Mouse (Mus musculus): Measurements from ENCODE around the gene Pigg. TPM values are rescaled to one million over a fixed set of nuclear protein-coding genes. Genes with fewer than 3 reads are reported as not detected.
A peak's percentile ranks its signal among the peaks of the same experiment; 100 is the strongest.
"Not testable (repeated sequence)": the region's sequence is repeated elsewhere in the genome, so short reads cannot be mapped to it uniquely, and the experiment has no call there.

The Pigg gene
- polyA plus RNA-seq (2012; rRNA removed) (2.3 and 2.6 TPM in 2 replicates), polyA plus RNA-seq (2014; fragmentation: Nextera tagmentation; extraction: Ambion mirVana) (1.1 and 1.2 TPM in 2 replicates)

DNA sequence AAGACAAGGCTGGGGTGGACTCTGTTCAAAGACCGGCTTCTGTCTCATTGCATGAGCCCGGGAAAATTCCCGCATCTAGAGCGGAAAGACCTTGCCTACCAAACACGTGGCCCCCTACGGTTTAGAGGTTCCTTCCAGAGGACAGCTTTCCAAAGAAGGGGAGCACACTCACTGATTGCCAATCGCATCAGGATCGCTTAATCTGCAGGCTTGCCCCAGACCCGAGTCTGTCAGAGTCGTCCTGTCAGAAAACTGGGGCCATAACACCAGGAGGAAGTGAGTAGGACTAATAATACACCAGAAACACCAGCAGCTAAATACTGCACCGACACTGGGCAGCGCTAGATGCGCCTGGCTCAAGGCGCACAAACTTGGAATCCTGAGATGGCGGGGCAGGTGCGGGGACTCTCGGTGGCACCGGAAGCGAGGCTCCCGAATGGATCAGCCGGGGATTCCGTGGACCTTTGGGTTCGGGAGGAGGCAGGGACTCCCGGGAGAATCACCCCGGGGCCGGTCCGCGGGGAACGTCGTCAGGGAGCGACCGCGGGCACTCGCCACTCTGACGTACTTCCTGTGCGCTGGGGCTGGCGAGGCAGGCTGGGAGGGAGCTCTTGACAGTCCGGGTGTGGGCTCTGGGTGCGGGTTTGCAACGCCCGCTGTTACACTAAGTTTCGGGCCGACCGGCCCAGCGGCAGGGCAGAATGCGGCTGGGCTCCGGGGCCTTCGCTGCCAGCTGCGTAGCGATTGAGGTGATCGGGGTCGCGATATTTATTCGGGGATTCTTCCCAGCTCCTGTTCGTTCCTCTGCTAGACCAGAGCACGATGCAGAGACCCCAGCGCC lies at the start of gene Pigg:
Gene Pigg, plus strand, starts transcription at position 386 of the 841 bp plus-strand sequence.
- under 1% methylated on average over 57 of the region's 57 CpGs for WGBS (ENCODE audit: insufficient replicate concordance)
- Histone ChIP-seq H3K9ac (replicated peaks) (peak within 1 kb of the TSS; percentile 86), H3K9me3 (ENCODE audit: control insufficient read depth, low read length) (no peaks in the 10 kb centered on the region), H3K4me3 (ENCODE audit: insufficient read depth in 1 of 2, low read depth in 2 of 2, low read length in 2 of 2) (peak within 1 kb of the TSS; percentile 70 to 92), H3K4me1 (replicated peaks; ENCODE audit: control insufficient read depth in 2 of 2, insufficient read depth in 2 of 2, low read length in 1 of 2) (peaks cover 4 to 6% of the 10 kb centered on the region in 2 experiments; a peak in 3 of 4 replicates), H3K36me3 (replicated peaks; ENCODE audit: control insufficient read depth, insufficient read depth, low read depth) (no peaks in the 10 kb centered on the region), H3K4me2 (ENCODE audit: low read depth) (peak within 1 kb of the TSS; percentile 76), H3K27ac (peak within 1 kb of the TSS; percentile 45), H3K27me3 (ENCODE audit: control insufficient read depth, insufficient read depth, low read length) (no peaks in the 10 kb centered on the region)
- ATAC-seq (ENCODE audit: insufficient read depth): peak; percentile 99
- peak; percentile 19; the same call in 1 of the 2 replicates for TF ChIP-seq CTCF (IDR thresholded peaks at IDR 0.05; ENCODE audit: low read depth)
- no peak for TF ChIP-seq EP300 (IDR thresholded peaks at IDR 0.05; ENCODE audit: low read depth)
- DNase-seq (ENCODE audit: low read depth in 3 of 3, low spot score in 3 of 3): peak; percentile 78 to 83 (median 80)

DNA sequence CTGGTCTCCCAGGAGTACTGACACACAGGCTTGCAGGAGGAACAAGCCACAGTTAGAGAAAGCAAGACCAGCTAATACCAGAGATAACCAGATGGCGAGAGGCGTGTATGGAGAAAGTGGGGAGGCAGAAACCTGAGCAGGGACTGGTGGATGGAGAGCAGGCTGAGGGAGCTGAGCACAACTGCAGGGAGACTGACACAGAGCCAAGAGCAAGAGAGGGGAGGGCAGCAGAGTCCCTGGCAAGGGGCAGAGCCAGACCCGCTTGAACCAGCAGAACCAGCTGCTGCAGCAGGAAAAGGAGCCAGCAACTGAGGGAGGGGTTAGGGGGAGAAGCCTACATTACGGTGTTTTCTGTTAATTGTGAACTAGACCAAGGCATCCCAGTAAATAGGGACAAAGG lies 49.7 kb upstream of the Pigg start:
- Histone ChIP-seq H3K4me1 (replicated peaks; ENCODE audit: control insufficient read depth in 2 of 2, insufficient read depth in 2 of 2, low read length in 1 of 2) (peaks cover 43 to 48% of the 10 kb centered on the region in 2 experiments), H3K4me2 (ENCODE audit: low read depth) (peak overlapping the region; percentile 42)

DNA sequence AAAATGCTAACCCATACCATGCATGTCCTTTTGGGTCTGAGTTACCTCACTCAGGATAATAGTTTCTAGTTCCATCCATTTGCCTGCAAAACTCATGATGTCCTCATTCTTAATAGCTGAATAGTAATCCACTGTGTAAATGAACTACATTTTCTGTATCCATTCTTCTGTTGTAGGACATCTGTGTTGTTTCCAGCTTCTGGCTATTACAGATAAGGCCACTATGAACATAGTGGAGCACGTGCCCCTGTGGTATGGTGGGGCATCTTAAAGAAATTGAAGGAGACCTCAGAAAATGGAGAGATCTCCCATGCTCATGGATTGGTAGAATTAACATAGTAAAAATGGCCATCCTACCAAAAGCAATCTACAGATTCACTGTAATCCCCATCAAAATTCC lies 48.6 kb upstream of the Pigg start:
- peak; percentile 79 for TF ChIP-seq EP300 (IDR thresholded peaks at IDR 0.05; ENCODE audit: low read depth)
- H3K4me3 ChIP-seq (ENCODE audit: insufficient read depth in 1 of 2, low read depth in 2 of 2, low read length in 2 of 2); H3K36me3 ChIP-seq (replicated peaks; ENCODE audit: control insufficient read depth, insufficient read depth, low read depth); H3K9me3 ChIP-seq (ENCODE audit: control insufficient read depth, low read length); ATAC-seq (ENCODE audit: insufficient read depth); H3K9ac ChIP-seq (replicated peaks); H3K27me3 ChIP-seq (ENCODE audit: control insufficient read depth, insufficient read depth, low read length): not testable (repeated sequence)
- peak in 1 of 3 experiments; percentile 54 for DNase-seq (ENCODE audit: low read depth in 3 of 3, low spot score in 3 of 3)
- Histone ChIP-seq H3K27ac (peak overlapping the region; percentile 46; the same call in 1 of the 2 replicates), H3K4me1 (replicated peaks; ENCODE audit: control insufficient read depth in 2 of 2, insufficient read depth in 2 of 2, low read length in 1 of 2) (peaks cover 47 to 55% of the 10 kb centered on the region in 2 experiments), H3K4me2 (ENCODE audit: low read depth) (0 out of 2 replicates have a peak overlapping the region, but pooled peaks have one; percentile 18)
- 9% methylated on average over 1 of the region's 1 CpGs for WGBS (ENCODE audit: insufficient replicate concordance)

More for the DNA sequence above, 49.7 kb upstream of the Pigg start:
- Histone ChIP-seq H3K4me3 (ENCODE audit: insufficient read depth in 1 of 2, low read depth in 2 of 2, low read length in 2 of 2) (no peak overlapping the region), H3K27me3 (ENCODE audit: control insufficient read depth, insufficient read depth, low read length) (no peaks in the 10 kb centered on the region), H3K9me3 (ENCODE audit: control insufficient read depth, low read length) (no peaks in the 10 kb centered on the region), H3K9ac (replicated peaks) (peak overlapping the region; percentile 23; the same call in 1 of the 2 replicates), H3K27ac (no peak overlapping the region; the same call in 1 of the 2 replicates), H3K36me3 (replicated peaks; ENCODE audit: control insufficient read depth, insufficient read depth, low read depth) (no peaks in the 10 kb centered on the region)
- peak; percentile 56 to 74 (median 69) for DNase-seq (ENCODE audit: low read depth in 3 of 3, low spot score in 3 of 3)
- WGBS (ENCODE audit: insufficient replicate concordance): 32% methylated on average over 4 of the region's 4 CpGs
- TF ChIP-seq EP300 (IDR thresholded peaks at IDR 0.05; ENCODE audit: low read depth): peak; percentile 73
- no peak for TF ChIP-seq CTCF (IDR thresholded peaks at IDR 0.05; ENCODE audit: low read depth)
- peak; percentile 79 for ATAC-seq (ENCODE audit: insufficient read depth)

DNA sequence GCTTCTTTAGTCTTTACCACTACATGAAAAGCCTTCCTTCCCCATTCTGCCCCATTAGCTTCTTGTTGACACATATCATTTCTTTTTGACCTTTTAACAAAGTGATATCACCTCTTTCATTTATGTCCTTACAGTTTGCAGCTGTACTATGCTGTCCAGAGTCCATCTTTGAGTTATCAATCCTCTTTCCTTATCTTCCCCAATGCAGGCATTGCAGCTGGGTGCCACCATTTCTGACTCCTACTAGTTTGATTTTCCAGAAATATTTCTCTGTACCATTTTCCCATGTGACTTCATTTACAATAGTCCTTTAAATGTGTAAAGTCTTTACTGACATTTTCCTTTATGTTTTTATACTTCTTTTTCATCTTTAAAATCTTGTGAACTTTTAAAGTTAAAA lies 45.4 kb upstream of the Pigg start:
- Histone ChIP-seq H3K4me1 (replicated peaks; ENCODE audit: control insufficient read depth in 2 of 2, insufficient read depth in 2 of 2, low read length in 1 of 2) (peaks cover 52 to 64% of the 10 kb centered on the region in 2 experiments), H3K27ac (peak overlapping the region; percentile 66)

More for the DNA sequence above, 45.4 kb upstream of the Pigg start:
- peak in 1 of 3 experiments; percentile 41 for DNase-seq (ENCODE audit: low read depth in 3 of 3, low spot score in 3 of 3)
- Histone ChIP-seq H3K4me2 (ENCODE audit: low read depth) (peak overlapping the region; percentile 96), H3K9ac (replicated peaks) (no peak overlapping the region), H3K4me3 (ENCODE audit: insufficient read depth in 1 of 2, low read depth in 2 of 2, low read length in 2 of 2) (no peak overlapping the region), H3K27me3 (ENCODE audit: control insufficient read depth, insufficient read depth, low read length) (no peaks in the 10 kb centered on the region), H3K36me3 (replicated peaks; ENCODE audit: control insufficient read depth, insufficient read depth, low read depth) (no peaks in the 10 kb centered on the region; the same call in 1 of the 2 replicates), H3K9me3 (ENCODE audit: control insufficient read depth, low read length) (no peaks in the 10 kb centered on the region)
- no peak for ATAC-seq (ENCODE audit: insufficient read depth)
- peak; percentile 73 for TF ChIP-seq EP300 (IDR thresholded peaks at IDR 0.05; ENCODE audit: low read depth)
- no peak for TF ChIP-seq CTCF (IDR thresholded peaks at IDR 0.05; ENCODE audit: low read depth)
